Mouse (Mus musculus) megakaryocyte, embryonic 14.5 days (primary cell): ENCODE measurements around the gene Cplx2.

Experiments used
- FLI1 ChIP-seq: IDR thresholded peaks from 2 replicates; pipeline ENCODE4 v1.6.1; 2012; ENCODE audit warnings: low read length, inconsistent platforms, mixed read lengths
- GATA1 ChIP-seq: IDR thresholded peaks from 3 replicates; pipeline ENCODE4 v1.6.1; 2012; ENCODE audit warnings: mixed read lengths, low read length, inconsistent platforms, borderline replicate concordance

DNA sequence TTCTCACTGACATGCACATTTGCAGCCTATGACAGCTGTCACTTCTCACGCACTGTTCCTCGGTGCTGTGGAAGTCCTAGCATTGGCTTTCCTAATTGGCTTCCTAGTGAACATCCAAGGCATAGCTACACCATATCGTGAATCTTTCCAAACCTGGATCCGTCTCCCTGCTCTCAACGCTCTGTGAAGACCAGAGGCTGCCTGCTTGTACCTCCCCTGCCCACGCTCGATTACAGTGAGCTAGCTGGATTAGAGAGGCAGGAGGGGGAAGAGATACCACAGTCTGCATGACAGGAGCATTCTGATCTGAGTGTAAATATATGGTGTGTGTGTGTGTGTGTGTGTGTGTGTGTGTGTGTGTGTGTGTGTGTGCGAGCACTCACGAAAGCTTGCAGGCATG lies 3.0 kb upstream of the Cplx2 start:
- no peak for TF ChIP-seq GATA1
- TF ChIP-seq FLI1 = no peak
